Mouse (Mus musculus): Measurements from ENCODE around the gene Kctd2. TPM values are rescaled to one million over a fixed set of nuclear protein-coding genes. Genes with fewer than 3 reads are reported as not detected.

Gene Kctd2
- polyA plus RNA-seq, 1 experiment from 2014 or later = 1.0 TPM

Small RNA genes lying within 50 kb of the gene (microRNA-seq; reads per million reads assigned to microRNA genes)
- gene Mir3968 = 0.74 reads per million

Other genes starting within 250 kb of the Kctd2 start
- gene Tmem104, start 232.6 kb upstream of the Kctd2 start, polyA plus RNA-seq (2015; fragmentation: Nextera tagmentation; extraction: Ambion mirVana) = 5.9 and 6.4 TPM in 2 replicates
- 12.7 TPM in 2 replicates for gene Nat9, start 232.3 kb upstream of the Kctd2 start, polyA plus RNA-seq (2015; fragmentation: Nextera tagmentation; extraction: Ambion mirVana)
- 0.05 and 0.09 TPM in 2 replicates for gene Grin2c, start 152.9 kb upstream of the Kctd2 start, polyA plus RNA-seq (2015; fragmentation: Nextera tagmentation; extraction: Ambion mirVana)
- gene Fdxr, start 143.1 kb upstream of the Kctd2 start, polyA plus RNA-seq (2015; fragmentation: Nextera tagmentation; extraction: Ambion mirVana) = 19.5 and 21.7 TPM in 2 replicates
- 4.4 and 4.5 TPM in 2 replicates for gene Fads6, start 122.5 kb upstream of the Kctd2 start, polyA plus RNA-seq (2015; fragmentation: Nextera tagmentation; extraction: Ambion mirVana)
- not detected in 2 replicates for gene Otop2, start 113.0 kb upstream of the Kctd2 start, polyA plus RNA-seq (2015; fragmentation: Nextera tagmentation; extraction: Ambion mirVana)
- 0.09 and 0.13 TPM in 2 replicates for gene Ush1g, start 98.1 kb upstream of the Kctd2 start, polyA plus RNA-seq (2015; fragmentation: Nextera tagmentation; extraction: Ambion mirVana)
- gene Otop3, start 85.4 kb upstream of the Kctd2 start, polyA plus RNA-seq (2015; fragmentation: Nextera tagmentation; extraction: Ambion mirVana) = 0.11 TPM in 1 of 2 replicates, not detected in the other
- 1.3 and 1.9 TPM in 2 replicates for gene Hid1, start 52.4 kb upstream of the Kctd2 start, polyA plus RNA-seq (2015; fragmentation: Nextera tagmentation; extraction: Ambion mirVana)
- gene Cdr2l, start 38.2 kb upstream of the Kctd2 start, polyA plus RNA-seq (2015; fragmentation: Nextera tagmentation; extraction: Ambion mirVana) = 0.95 and 1.3 TPM in 2 replicates
- gene Mrpl58, start 16.4 kb upstream of the Kctd2 start, polyA plus RNA-seq (2015; fragmentation: Nextera tagmentation; extraction: Ambion mirVana) = 68.8 and 71.7 TPM in 2 replicates
- gene Atp5h, start 166 bp upstream of the Kctd2 start, polyA plus RNA-seq (2015; fragmentation: Nextera tagmentation; extraction: Ambion mirVana) = 482 and 528 TPM in 2 replicates
- 0.84 and 1.1 TPM in 2 replicates for gene Trim80, start 20.4 kb downstream of the Kctd2 start, polyA plus RNA-seq (2015; fragmentation: Nextera tagmentation; extraction: Ambion mirVana)
- gene Slc16a5, start 42.3 kb downstream of the Kctd2 start, polyA plus RNA-seq (2015; fragmentation: Nextera tagmentation; extraction: Ambion mirVana) = 0.21 and 0.51 TPM in 2 replicates
- 3.7 TPM in 2 replicates for gene Armc7, start 55.5 kb downstream of the Kctd2 start, polyA plus RNA-seq (2015; fragmentation: Nextera tagmentation; extraction: Ambion mirVana)
- 32.0 and 36.3 TPM in 2 replicates for gene Nt5c, start 71.7 kb downstream of the Kctd2 start, polyA plus RNA-seq (2015; fragmentation: Nextera tagmentation; extraction: Ambion mirVana)
- 190 and 209 TPM in 2 replicates for gene Jpt1, start 94.3 kb downstream of the Kctd2 start, polyA plus RNA-seq (2015; fragmentation: Nextera tagmentation; extraction: Ambion mirVana)
- 270 and 312 TPM in 2 replicates for gene Sumo2, start 116.1 kb downstream of the Kctd2 start, polyA plus RNA-seq (2015; fragmentation: Nextera tagmentation; extraction: Ambion mirVana)
- 94.4 and 96.5 TPM in 2 replicates for gene Nup85, start 144.3 kb downstream of the Kctd2 start, polyA plus RNA-seq (2015; fragmentation: Nextera tagmentation; extraction: Ambion mirVana)
- 47.6 and 49.5 TPM in 2 replicates for gene Mrps7, start 183.8 kb downstream of the Kctd2 start, polyA plus RNA-seq (2015; fragmentation: Nextera tagmentation; extraction: Ambion mirVana)
- gene Gga3, start 183.9 kb downstream of the Kctd2 start, polyA plus RNA-seq (2015; fragmentation: Nextera tagmentation; extraction: Ambion mirVana) = 7.9 TPM in 2 replicates
- 28.4 and 28.6 TPM in 2 replicates for gene Mif4gd, start 192.8 kb downstream of the Kctd2 start, polyA plus RNA-seq (2015; fragmentation: Nextera tagmentation; extraction: Ambion mirVana)
- gene Slc25a19, start 208.2 kb downstream of the Kctd2 start, polyA plus RNA-seq (2015; fragmentation: Nextera tagmentation; extraction: Ambion mirVana) = 8.7 and 8.8 TPM in 2 replicates